Mouse (Mus musculus): ENCODE results near the gene Ccdc33.

The Ccdc33 gene

GRCm38 (mm10) chr9:58130909-58131308, 12.3 kb upstream of the Ccdc33 start:
- no peak for DNase-seq (ENCODE audit: low read depth, low spot score)

DNA sequence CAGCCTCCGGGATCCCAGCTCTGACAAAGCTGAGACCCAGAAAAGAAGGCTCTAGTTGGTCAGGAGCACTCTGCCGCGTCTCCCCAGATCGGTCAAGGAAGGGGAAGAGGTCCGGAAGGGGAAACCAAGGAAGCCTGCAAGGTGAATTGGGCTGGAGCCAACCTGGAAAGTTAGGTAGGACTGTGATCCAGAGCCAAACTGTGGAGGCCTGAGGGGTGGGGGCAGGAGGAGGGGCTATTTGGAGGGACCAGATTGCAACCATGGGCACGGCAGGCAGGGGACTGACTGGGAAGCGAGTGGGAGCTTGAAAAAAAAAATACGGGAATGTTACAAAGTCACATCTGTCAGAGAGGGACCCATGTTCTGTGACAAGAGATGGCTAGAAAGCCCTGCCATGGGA, 10.9 kb upstream of the Ccdc33 start:
- no peak for DNase-seq (ENCODE audit: low read depth, low spot score)

- DNase-seq (ENCODE audit: low read depth, low spot score) = no peak
Measured at GRCm38 (mm10) chr9:58128926-58129413, 10.3 kb upstream of the Ccdc33 start.

- no peak for DNase-seq (ENCODE audit: low read depth, low spot score)
Measured at GRCm38 (mm10) chr9:58125811-58126210, 7.2 kb upstream of the Ccdc33 start.

DNA sequence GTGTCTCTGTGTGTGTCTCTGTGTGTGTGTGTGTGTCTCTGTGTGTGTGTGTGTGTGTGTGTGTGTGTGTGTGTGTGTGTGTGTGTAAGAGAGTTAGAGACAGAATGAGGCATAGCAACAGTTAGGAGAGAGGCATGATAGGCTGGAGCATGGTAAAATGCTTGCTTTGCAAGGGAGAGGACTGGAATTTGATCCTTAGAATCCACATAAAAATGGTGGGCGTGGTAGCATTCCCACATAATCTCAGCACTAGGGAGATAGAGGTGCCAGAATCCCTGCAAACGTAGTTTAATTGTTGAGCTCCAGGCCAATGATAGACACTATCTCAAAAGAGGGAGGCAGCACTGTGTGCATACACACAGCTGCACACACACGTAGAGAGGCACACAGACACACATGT, 6.5 kb upstream of the Ccdc33 start:
- DNase-seq (ENCODE audit: low read depth, low spot score) = no peak

DNA sequence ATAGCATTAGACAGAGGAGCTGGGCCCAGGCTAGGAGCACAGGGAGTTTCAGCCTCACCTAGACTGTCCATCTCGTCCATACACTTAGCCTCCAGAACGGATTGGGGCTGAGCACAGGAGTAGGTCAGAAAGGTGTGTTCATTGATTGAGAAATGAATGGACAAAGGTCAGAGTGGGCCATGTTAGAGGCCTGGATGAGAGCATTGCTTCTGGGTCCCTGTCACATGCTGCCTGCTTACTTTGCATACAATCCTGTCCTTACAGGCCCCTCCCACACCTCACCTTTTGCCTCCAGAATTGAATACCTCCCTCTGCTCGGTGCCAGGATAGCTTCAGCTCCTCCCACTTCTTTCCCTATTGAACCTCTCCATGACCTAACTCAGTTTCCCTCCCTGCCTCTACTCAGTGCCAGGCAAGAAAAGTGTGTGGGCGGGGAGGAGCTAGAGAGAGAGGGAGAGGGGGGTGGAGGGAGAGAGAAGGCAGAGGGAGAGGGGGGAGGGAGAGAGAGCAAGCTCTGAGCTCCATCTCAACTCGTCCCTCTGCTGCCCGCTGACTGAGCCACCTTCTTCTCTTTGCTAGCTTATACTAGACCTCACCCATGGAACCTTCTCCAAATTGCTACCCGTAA, 2.5 kb downstream of the Ccdc33 start:
- no peak for DNase-seq (ENCODE audit: low read depth, low spot score)

- DNase-seq (ENCODE audit: low read depth, low spot score) = no peak
Measured at GRCm38 (mm10) chr9:58115297-58115925, 3.2 kb downstream of the Ccdc33 start.

DNA sequence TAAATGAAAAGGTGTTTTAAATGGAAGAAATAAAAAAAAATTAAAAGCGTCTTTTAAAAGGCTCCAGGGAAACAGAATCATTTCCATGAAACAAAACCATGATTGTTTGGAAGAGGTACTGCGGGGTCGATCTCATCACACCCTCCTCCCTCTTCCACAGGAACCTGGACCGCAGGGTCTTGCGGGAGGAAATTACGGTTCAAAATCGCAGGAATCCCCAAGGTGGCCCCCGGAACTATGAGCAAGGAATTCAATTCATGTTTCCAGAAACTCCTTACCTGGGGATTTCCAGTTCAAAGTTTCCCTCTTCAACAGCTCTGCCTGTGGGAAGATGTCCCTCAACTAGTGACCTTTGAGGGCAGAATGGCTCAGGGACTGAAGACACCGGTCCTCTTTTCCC, 4.6 kb downstream of the Ccdc33 start:
- DNase-seq (ENCODE audit: low read depth, low spot score) = no peak

GRCm38 (mm10) chr9:58113279-58113884, 5.2 kb downstream of the Ccdc33 start:
- DNase-seq (ENCODE audit: low read depth, low spot score) = no peak

- DNase-seq (ENCODE audit: low read depth, low spot score) = no peak
Measured at GRCm38 (mm10) chr9:58112866-58113278, 5.8 kb downstream of the Ccdc33 start.

DNA sequence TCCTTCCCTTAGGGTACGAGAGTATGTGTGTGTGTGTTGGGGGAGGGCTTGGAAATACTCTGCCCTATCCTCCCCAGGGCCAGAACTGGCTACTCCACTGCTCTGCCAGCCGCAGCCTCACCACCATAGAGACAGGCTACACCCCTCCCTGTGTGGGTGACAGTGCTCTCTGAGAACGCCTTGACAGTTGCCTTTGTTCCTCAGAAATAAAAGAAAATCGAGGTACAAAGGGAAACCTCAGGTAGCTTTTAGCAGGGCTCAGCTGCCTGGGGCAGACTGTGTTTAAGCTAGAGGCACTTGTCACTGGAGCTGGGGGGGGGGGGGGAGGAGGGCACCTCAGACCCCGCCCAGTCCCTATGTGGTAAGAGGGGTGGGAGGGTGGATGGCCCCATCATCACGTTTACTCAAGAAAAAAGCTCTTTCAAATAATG, 6.3 kb downstream of the Ccdc33 start:
- no peak for DNase-seq (ENCODE audit: low read depth, low spot score)

DNA sequence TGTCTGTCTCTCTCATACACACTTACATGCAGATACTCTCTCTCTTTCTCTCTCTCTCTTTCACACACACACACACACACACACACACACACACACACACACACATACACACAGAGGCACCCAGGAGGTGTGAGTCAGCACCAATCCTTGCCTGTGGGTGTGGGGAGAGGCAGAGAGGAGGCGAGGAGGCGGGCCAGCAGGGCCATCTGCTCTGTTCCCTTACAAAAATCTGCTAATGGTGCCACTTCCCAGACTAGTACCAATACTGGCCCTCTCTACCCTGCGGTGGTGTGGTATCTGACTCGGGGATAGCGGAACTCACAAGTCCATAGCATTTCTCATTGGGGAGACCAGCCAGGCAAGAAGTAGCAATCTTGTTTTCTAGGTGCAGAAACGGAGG, 7.2 kb downstream of the Ccdc33 start:
- no peak for DNase-seq (ENCODE audit: low read depth, low spot score)

DNA sequence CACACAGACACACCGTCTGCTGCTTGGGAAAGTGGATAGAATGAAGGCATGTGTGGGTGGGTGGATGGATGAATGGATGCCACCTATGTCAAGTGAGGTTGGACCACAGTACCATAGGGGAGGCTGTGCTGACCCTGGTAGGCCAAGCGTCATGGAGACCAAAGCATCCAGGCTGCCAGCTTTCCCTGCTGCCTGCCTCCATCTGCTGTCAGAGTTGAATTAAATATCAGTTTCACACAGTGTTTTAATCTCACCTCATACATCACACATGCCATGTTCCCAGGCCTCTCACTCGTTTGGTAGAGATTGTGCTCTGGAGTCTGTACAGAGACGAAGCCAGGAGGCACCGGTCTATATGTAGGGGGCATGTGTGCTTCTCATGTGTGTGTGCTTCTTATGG, 7.8 kb downstream of the Ccdc33 start:
- DNase-seq (ENCODE audit: low read depth, low spot score) = no peak

- no peak for DNase-seq (ENCODE audit: low read depth, low spot score)
Measured at GRCm38 (mm10) chr9:58107494-58107893, 11.1 kb downstream of the Ccdc33 start.

DNA sequence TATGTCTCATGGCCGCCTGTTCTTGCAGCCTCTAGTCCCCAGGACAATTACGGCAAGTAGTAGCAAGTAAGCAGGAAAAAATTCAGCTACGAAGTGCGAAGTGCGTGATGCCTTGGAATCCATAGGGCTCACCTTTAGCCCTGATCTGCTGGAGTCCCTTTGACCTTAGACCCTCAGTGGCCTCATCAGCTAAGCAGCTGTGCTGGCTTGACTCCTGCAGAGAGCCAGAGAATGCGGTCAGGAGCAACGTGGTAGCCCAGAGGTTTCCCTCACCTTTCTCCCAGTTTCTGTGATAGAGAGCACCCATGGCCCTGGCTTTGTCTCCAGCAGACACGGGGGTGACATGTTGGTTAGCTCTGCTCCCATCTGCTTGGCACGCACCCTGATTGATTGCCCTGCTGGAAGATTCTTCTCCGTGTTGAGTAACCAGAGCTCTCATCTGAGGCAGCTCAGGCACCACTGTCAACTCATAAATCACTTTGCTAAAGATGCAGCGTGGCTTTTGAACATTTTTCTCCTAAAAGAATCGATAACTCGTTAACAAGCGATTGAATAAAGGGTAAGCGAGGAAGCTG, 12.9 kb downstream of the Ccdc33 start:
- DNase-seq (ENCODE audit: low read depth, low spot score) = no peak

GRCm38 (mm10) chr9:58103647-58104046, 15.0 kb downstream of the Ccdc33 start:
- no peak for DNase-seq (ENCODE audit: low read depth, low spot score)

DNA sequence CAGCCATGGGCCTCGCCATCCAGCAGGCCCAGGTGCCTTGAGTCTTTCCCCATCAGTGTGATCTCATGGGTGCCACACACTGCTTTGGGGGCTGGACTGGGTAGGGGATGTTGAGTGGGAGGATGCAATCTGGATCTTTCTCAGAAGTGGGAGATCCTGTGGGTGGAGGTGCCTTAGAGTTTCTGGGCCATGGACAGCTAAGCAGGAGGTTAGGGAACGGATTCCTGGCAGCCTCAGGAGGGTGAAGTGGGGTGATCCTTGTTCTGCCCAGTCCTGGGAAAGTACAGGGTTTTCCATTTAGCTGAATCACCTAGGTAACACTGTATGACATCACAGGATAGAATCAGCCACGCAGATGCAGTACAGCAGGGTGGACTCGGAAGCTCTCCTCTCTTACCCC, 16.6 kb downstream of the Ccdc33 start:
- DNase-seq (ENCODE audit: low read depth, low spot score) = no peak

DNA sequence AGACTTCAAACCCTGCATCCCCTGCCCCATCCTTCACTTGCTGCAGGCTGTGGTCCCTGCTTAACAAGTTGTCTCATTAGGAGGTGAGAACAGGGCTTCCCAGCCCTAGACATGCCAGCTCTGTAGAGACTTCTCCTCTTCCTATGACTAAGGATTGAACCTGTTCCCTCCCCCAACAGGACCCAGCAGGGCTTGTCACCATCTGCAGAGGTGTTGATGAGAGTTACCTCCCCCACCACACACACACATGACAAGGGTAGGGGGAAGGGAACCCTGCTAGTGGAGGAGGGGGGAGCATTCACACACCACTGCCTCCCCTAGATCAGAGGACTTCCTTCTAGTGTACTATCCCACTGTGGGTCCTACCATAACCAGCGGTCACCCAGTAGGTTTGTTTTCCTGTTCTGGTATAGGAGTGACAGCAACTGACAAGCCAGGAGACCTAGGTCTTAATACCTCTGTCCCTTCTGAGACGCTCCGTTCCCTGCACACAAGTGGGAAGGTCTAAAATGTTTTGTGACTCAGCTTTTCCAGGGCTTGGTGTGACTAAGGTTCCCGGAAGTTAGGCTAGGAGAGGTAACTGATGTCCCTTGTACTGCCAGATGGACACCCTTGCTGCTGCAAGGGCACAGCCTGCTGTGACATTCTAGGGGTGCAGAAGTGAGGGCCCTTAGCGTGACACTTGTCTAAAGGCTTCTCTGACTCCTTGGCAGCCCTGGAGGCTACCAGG, 18.6 kb downstream of the Ccdc33 start:
- DNase-seq (ENCODE audit: low read depth, low spot score) = no peak

GRCm38 (mm10) chr9:58096629-58097301, 21.9 kb downstream of the Ccdc33 start:
- no peak for DNase-seq (ENCODE audit: low read depth, low spot score)

DNA sequence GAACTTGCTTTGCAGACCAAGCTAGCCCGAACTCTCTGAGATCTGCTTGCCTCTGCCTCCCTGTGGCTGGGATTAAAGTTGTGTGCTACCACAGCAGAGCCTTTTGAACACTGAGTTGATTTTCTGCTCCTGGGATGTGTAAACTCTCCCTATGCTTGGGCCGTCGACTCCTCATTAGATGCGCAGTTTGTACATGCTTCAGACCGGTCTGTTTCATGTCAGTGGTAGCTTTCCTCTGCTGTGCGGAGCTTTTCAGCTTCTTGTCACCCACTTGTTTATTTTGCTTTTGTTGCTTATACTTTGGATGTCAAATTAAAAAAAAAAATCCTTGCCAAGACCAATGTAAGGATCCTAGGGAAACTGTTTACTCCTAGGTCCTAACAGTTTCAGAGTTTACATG, 22.6 kb downstream of the Ccdc33 start:
- no peak for DNase-seq (ENCODE audit: low read depth, low spot score)

DNA sequence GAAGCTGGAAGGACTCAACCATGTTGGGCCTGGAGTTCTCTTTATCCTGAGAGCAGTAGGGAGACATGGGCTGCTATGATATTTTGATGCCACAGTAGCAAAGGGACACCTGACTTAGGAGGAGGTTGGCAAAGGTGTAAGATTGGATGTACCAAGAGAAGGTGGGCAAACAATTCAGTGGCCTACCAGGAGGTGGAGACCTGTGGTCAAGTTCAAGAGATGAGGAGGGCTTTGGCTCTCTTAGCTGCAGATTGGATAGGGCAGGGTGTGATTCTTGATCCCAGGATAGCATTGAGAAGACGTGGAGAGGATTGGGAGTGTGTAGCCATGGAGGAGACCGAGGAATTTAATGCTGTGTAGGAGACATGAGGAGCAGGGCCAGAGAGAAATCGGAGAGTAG, 24.8 kb downstream of the Ccdc33 start:
- no peak for DNase-seq (ENCODE audit: low read depth, low spot score)
